Mouse (Mus musculus): ENCODE results near the gene Commd2. TPM values are rescaled to one million over a fixed set of nuclear protein-coding genes. Genes with fewer than 3 reads are reported as not detected.

The Commd2 gene
- polyA plus RNA-seq, 1 experiment from 2014 or later: 77.3 TPM

- Histone ChIP-seq H3K27me3 (ENCODE audit: control insufficient read depth, insufficient read depth, low read length) (no peaks in the 10 kb centered on the region), H3K4me1 (ENCODE audit: control insufficient read depth, insufficient read depth, low read length) (no peaks in the 10 kb centered on the region), H3K4me2 (ENCODE audit: low read depth, severe bottlenecking) (no peak overlapping the region), H3K4me3 (ENCODE audit: low read depth, low read length) (no peak overlapping the region), H3K9ac (ENCODE audit: low read length) (no peak overlapping the region), H3K36me3 (ENCODE audit: control insufficient read depth, insufficient read depth, low read length) (no peaks in the 10 kb centered on the region), H3K27ac (replicated peaks; ENCODE audit: low read depth, low read length) (no peak overlapping the region), H3K9me3 (ENCODE audit: control insufficient read depth, low read length) (no peaks in the 10 kb centered on the region)
- DNase-seq (ENCODE audit: low spot score): no peak
- 43% methylated on average over 1 of the region's 1 CpGs for WGBS
- no peak for ATAC-seq (ENCODE audit: insufficient number of reproducible peaks, low FRiP score, low TSS enrichment, low read depth)
These were observed 46.9 kb downstream of the Commd2 start for GRCm38 (mm10) chr3:57604618-57605015.

- no peaks in the 10 kb centered on the region for H3K4me1 ChIP-seq (ENCODE audit: control insufficient read depth, insufficient read depth, low read length)
- no peak overlapping the region for H3K27ac ChIP-seq (replicated peaks; ENCODE audit: low read depth, low read length)
- ATAC-seq (ENCODE audit: insufficient number of reproducible peaks, low FRiP score, low TSS enrichment, low read depth) (no peak), DNase-seq (ENCODE audit: low spot score) (no peak)
- no peaks in the 10 kb centered on the region for H3K27me3 ChIP-seq (ENCODE audit: control insufficient read depth, insufficient read depth, low read length)
- no peak overlapping the region for H3K9ac ChIP-seq (ENCODE audit: low read length)
- H3K36me3 ChIP-seq (ENCODE audit: control insufficient read depth, insufficient read depth, low read length): no peaks in the 10 kb centered on the region
- H3K9me3 ChIP-seq (ENCODE audit: control insufficient read depth, low read length): no peaks in the 10 kb centered on the region
- no peak overlapping the region for H3K4me3 ChIP-seq (ENCODE audit: low read depth, low read length)
- no peak overlapping the region for H3K4me2 ChIP-seq (ENCODE audit: low read depth, severe bottlenecking)
- WGBS: 72% methylated on average over 5 of the region's 5 CpGs
These were observed 47.5 kb downstream of the Commd2 start for GRCm38 (mm10) chr3:57603891-57604617.

GRCm38 (mm10) chr3:57602610-57603009 lies 48.9 kb downstream of the Commd2 start:
- H3K4me3 ChIP-seq (ENCODE audit: low read depth, low read length): no peak overlapping the region
- no peaks in the 10 kb centered on the region for H3K4me1 ChIP-seq (ENCODE audit: control insufficient read depth, insufficient read depth, low read length)
- 83% methylated on average over 4 of the region's 4 CpGs for WGBS
- H3K36me3 ChIP-seq (ENCODE audit: control insufficient read depth, insufficient read depth, low read length): no peaks in the 10 kb centered on the region
- H3K9ac ChIP-seq (ENCODE audit: low read length): no peak overlapping the region
- no peaks in the 10 kb centered on the region for H3K9me3 ChIP-seq (ENCODE audit: control insufficient read depth, low read length)
- H3K4me2 ChIP-seq (ENCODE audit: low read depth, severe bottlenecking): no peak overlapping the region
- DNase-seq (ENCODE audit: low spot score) (no peak), ATAC-seq (ENCODE audit: insufficient number of reproducible peaks, low FRiP score, low TSS enrichment, low read depth) (no peak)
- no peak overlapping the region for H3K27ac ChIP-seq (replicated peaks; ENCODE audit: low read depth, low read length)
- H3K27me3 ChIP-seq (ENCODE audit: control insufficient read depth, insufficient read depth, low read length): no peaks in the 10 kb centered on the region

- Histone ChIP-seq H3K27me3 (ENCODE audit: control insufficient read depth, insufficient read depth, low read length) (no peaks in the 10 kb centered on the region), H3K4me3 (ENCODE audit: low read depth, low read length) (no peak overlapping the region)
- DNase-seq (ENCODE audit: low spot score): no peak
These were observed 54.9 kb downstream of the Commd2 start for GRCm38 (mm10) chr3:57596566-57596965.

GRCm38 (mm10) chr3:57595506-57595905 lies 56.0 kb downstream of the Commd2 start:
- DNase-seq (ENCODE audit: low spot score): no peak
- H3K4me1 ChIP-seq (ENCODE audit: control insufficient read depth, insufficient read depth, low read length): no peaks in the 10 kb centered on the region
- no peaks in the 10 kb centered on the region for H3K27me3 ChIP-seq (ENCODE audit: control insufficient read depth, insufficient read depth, low read length)
- no peak overlapping the region for H3K9ac ChIP-seq (ENCODE audit: low read length)
- no peak overlapping the region for H3K4me2 ChIP-seq (ENCODE audit: low read depth, severe bottlenecking)
- no peaks in the 10 kb centered on the region for H3K36me3 ChIP-seq (ENCODE audit: control insufficient read depth, insufficient read depth, low read length)
- H3K4me3 ChIP-seq (ENCODE audit: low read depth, low read length): no peak overlapping the region
- H3K9me3 ChIP-seq (ENCODE audit: control insufficient read depth, low read length): no peaks in the 10 kb centered on the region
- no peak overlapping the region for H3K27ac ChIP-seq (replicated peaks; ENCODE audit: low read depth, low read length)
- no peak for ATAC-seq (ENCODE audit: insufficient number of reproducible peaks, low FRiP score, low TSS enrichment, low read depth)

More at GRCm38 (mm10) chr3:57596566-57596965, 54.9 kb downstream of the Commd2 start:
- H3K4me1 ChIP-seq (ENCODE audit: control insufficient read depth, insufficient read depth, low read length): no peaks in the 10 kb centered on the region
- no peak overlapping the region for H3K4me2 ChIP-seq (ENCODE audit: low read depth, severe bottlenecking)
- no peak for ATAC-seq (ENCODE audit: insufficient number of reproducible peaks, low FRiP score, low TSS enrichment, low read depth)
- H3K27ac ChIP-seq (replicated peaks; ENCODE audit: low read depth, low read length): no peak overlapping the region
- WGBS: 77% methylated on average over 7 of the region's 7 CpGs
- no peaks in the 10 kb centered on the region for H3K36me3 ChIP-seq (ENCODE audit: control insufficient read depth, insufficient read depth, low read length)
- H3K9me3 ChIP-seq (ENCODE audit: control insufficient read depth, low read length): no peaks in the 10 kb centered on the region
- no peak overlapping the region for H3K9ac ChIP-seq (ENCODE audit: low read length)

Small RNA genes within 50 kb of the gene (microRNA-seq; reads per million reads assigned to microRNA genes)
- not detected for gene Mir6377

Other genes starting within 250 kb of the Commd2 start
- 0.24 TPM in 1 of 2 replicates, not detected in the other for gene Tm4sf4, start 226.4 kb downstream of the Commd2 start, polyA plus RNA-seq (2014; fragmentation: Nextera tagmentation; extraction: Ambion mirVana)
- gene Wwtr1, start 75.8 kb downstream of the Commd2 start, polyA plus RNA-seq (2014; fragmentation: Nextera tagmentation; extraction: Ambion mirVana): 11.2 and 12.0 TPM in 2 replicates
- gene Ankub1, start 41.1 kb upstream of the Commd2 start, polyA plus RNA-seq (2014; fragmentation: Nextera tagmentation; extraction: Ambion mirVana): 0.05 TPM in 1 of 2 replicates, not detected in the other
- gene Rnf13, start 84.3 kb upstream of the Commd2 start, polyA plus RNA-seq (2014; fragmentation: Nextera tagmentation; extraction: Ambion mirVana): 39.6 and 50.6 TPM in 2 replicates
- 113 and 117 TPM in 2 replicates for gene Pfn2, start 196.4 kb upstream of the Commd2 start, polyA plus RNA-seq (2014; fragmentation: Nextera tagmentation; extraction: Ambion mirVana)

Data from limb, embryonic 11.5 days (tissue).